Mouse (Mus musculus) adrenal gland, postnatal 36 days (tissue): ENCODE data around the gene Lsr. TPM values are rescaled to one million over a fixed set of nuclear protein-coding genes. Genes with fewer than 3 reads are reported as not detected.
A peak's percentile ranks its signal among the peaks of the same experiment; 100 is the strongest.
"Not testable (repeated sequence)": the region's sequence is repeated elsewhere in the genome, so short reads cannot be mapped to it uniquely, and the experiment has no call there.

Source experiments
- DNase-seq, 2 experiments: peaks; one replicate each; pipeline ENCODE4 v3.0.0; 2021; ENCODE audit warnings: mixed read lengths in 1 of 2
- total RNA-seq, 2 experiments: library from RNA; stranded (reverse); gene quantifications; 2 replicates each; pipeline ENCODE4 v1.2.3; 2021

The Lsr gene
- total RNA-seq, 2 experiments from 2014 or later = 6.1 to 14.6 TPM

- not testable (repeated sequence) for DNase-seq
These were observed 37.7 kb downstream of the Lsr start for GRCm38 (mm10) chr7:30935422-30936099.

- not testable (repeated sequence) for DNase-seq
These were observed 48.7 kb downstream of the Lsr start, which contains the start of gene Hamp2 for GRCm38 (mm10) chr7:30924581-30924980. Gene Hamp2, minus strand, starts transcription at chr7:30924681.

GRCm38 (mm10) chr7:30924071-30924470 is 49.2 kb downstream of the Lsr start:
- no peak for DNase-seq

GRCm38 (mm10) chr7:30922490-30922889 is 50.8 kb downstream of the Lsr start:
- DNase-seq = not testable (repeated sequence)

- no peak for DNase-seq
These were observed 53.0 kb downstream of the Lsr start for GRCm38 (mm10) chr7:30920217-30920616.

- DNase-seq = no peak
These were observed 56.0 kb downstream of the Lsr start for GRCm38 (mm10) chr7:30917219-30917618.

GRCm38 (mm10) chr7:30916713-30917112 is 56.6 kb downstream of the Lsr start:
- no peak for DNase-seq

- DNase-seq = no peak
These were observed 58.5 kb downstream of the Lsr start, which contains the start of gene Mag for GRCm38 (mm10) chr7:30914732-30915131. Gene Mag, minus strand, starts transcription at chr7:30914873.

GRCm38 (mm10) chr7:30909773-30910172 is 63.5 kb downstream of the Lsr start:
- no peak for DNase-seq

- DNase-seq = no peak
These were observed 64.3 kb downstream of the Lsr start for GRCm38 (mm10) chr7:30908992-30909431.

GRCm38 (mm10) chr7:30908277-30908991 is 64.8 kb downstream of the Lsr start:
- DNase-seq = peak in 1 of 2 experiments; percentile 34

Other genes with a start within 250 kb of the Lsr start
- gene Tmem147, start 243.9 kb downstream of the Lsr start, total RNA-seq = 100 to 1,000 TPM; 229 to 231 TPM
- gene Gapdhs, start 229.8 kb downstream of the Lsr start, total RNA-seq = under 1 TPM in 1 of 2 experiments, not detected in 1; 0.26 TPM
- 100 to 1,000 TPM; 326 to 370 TPM for gene Sbsn, start 222.0 kb downstream of the Lsr start, total RNA-seq
- 1 to 10 TPM; 2.4 to 2.5 TPM for gene Dmkn, start 209.7 kb downstream of the Lsr start, total RNA-seq
- gene Krtdap, start 185.6 kb downstream of the Lsr start, total RNA-seq = 1 to 10 TPM in 1 of 2 experiments, not detected in 1; 2.8 TPM
- 1 to 10 TPM; 1.7 to 2.9 TPM for gene Ffar2, start 149.7 kb downstream of the Lsr start, total RNA-seq
- gene Ffar3, start 117.3 kb downstream of the Lsr start, total RNA-seq = under 1 TPM in 1 of 2 experiments, not detected in 1; 0.33 TPM
- not detected for gene Ffar1, start 111.9 kb downstream of the Lsr start, total RNA-seq
- gene Cd22, start 93.1 kb downstream of the Lsr start, total RNA-seq = under 1 TPM; 0.56 TPM
- under 1 TPM; 0.20 to 0.46 TPM for gene Mag, start 58.6 kb downstream of the Lsr start, total RNA-seq
- 10 to 100 TPM in 1 of 2 experiments, not detected in 1; 11.7 TPM for gene Hamp2, start 48.8 kb downstream of the Lsr start, total RNA-seq
- gene Hamp, start 29.4 kb downstream of the Lsr start, total RNA-seq = 10 to 100 TPM in 1 of 2 experiments, not detected in 1; 23.5 TPM
- 100 to 1,000 TPM; 112 to 141 TPM for gene Usf2, start 16.7 kb downstream of the Lsr start, total RNA-seq
- gene Fam187b, start 326 bp upstream of the Lsr start, total RNA-seq = under 1 TPM; 0.30 to 0.96 TPM
- gene Fxyd5, start 69.0 kb upstream of the Lsr start, total RNA-seq = 100 to 1,000 TPM in 1 of 2 experiments, 10 to 100 TPM in 1; 34.8 to 103 TPM
- gene Fxyd7, start 78.0 kb upstream of the Lsr start, total RNA-seq = 1 to 10 TPM; 1.2 to 1.6 TPM
- 100 to 1,000 TPM; 167 to 239 TPM for gene Fxyd1, start 83.7 kb upstream of the Lsr start, total RNA-seq
- 1 to 10 TPM; 2.7 to 5.4 TPM for gene Lgi4, start 85.9 kb upstream of the Lsr start, total RNA-seq
- gene Fxyd3, start 103.2 kb upstream of the Lsr start, total RNA-seq = 1 to 10 TPM; 1.5 to 2.3 TPM
- under 1 TPM; 0.66 to 0.93 TPM for gene Hpn, start 141.8 kb upstream of the Lsr start, total RNA-seq
- 10 to 100 TPM; 16.5 to 16.7 TPM for gene Scn1b, start 153.5 kb upstream of the Lsr start, total RNA-seq
- 10 to 100 TPM; 36.7 to 59.1 TPM for gene Gramd1a, start 182.4 kb upstream of the Lsr start, total RNA-seq